Mouse (Mus musculus): Measurements from ENCODE around the gene Tm2d3. TPM values are rescaled to one million over a fixed set of nuclear protein-coding genes. Genes with fewer than 3 reads are reported as not detected.

Gene Tm2d3
- total RNA-seq, 2 experiments from 2014 or later = 32.7 to 38.8 TPM

GRCm38 (mm10) chr7:65702076-65702475, 11.1 kb downstream of the Tm2d3 start:
- no peak for DNase-seq (ENCODE audit: low spot score in 2 of 2)

- peak; percentile 74 to 81 for DNase-seq (ENCODE audit: low spot score in 2 of 2)
These were observed 13.9 kb downstream of the Tm2d3 start for GRCm38 (mm10) chr7:65704818-65705242.

GRCm38 (mm10) chr7:65708506-65708905, 17.5 kb downstream of the Tm2d3 start:
- DNase-seq (ENCODE audit: low spot score in 2 of 2) = no peak

GRCm38 (mm10) chr7:65710301-65710700, 19.3 kb downstream of the Tm2d3 start:
- DNase-seq (ENCODE audit: low spot score in 2 of 2) = no peak

GRCm38 (mm10) chr7:65713782-65714181, 22.8 kb downstream of the Tm2d3 start:
- no peak for DNase-seq (ENCODE audit: low spot score in 2 of 2)

- no peak for DNase-seq (ENCODE audit: low spot score in 2 of 2)
These were observed 23.3 kb downstream of the Tm2d3 start for GRCm38 (mm10) chr7:65714304-65714703.

- peak in 1 of 2 experiments; percentile 12 for DNase-seq (ENCODE audit: low spot score in 2 of 2)
These were observed 43.1 kb downstream of the Tm2d3 start for GRCm38 (mm10) chr7:65734024-65734423.

- DNase-seq (ENCODE audit: low spot score in 2 of 2) = no peak
These were observed 44.3 kb downstream of the Tm2d3 start for GRCm38 (mm10) chr7:65735261-65735660.

GRCm38 (mm10) chr7:65737286-65738040, 46.5 kb downstream of the Tm2d3 start:
- DNase-seq (ENCODE audit: low spot score in 2 of 2) = no peak

GRCm38 (mm10) chr7:65742857-65743256, 51.9 kb downstream of the Tm2d3 start:
- DNase-seq (ENCODE audit: low spot score in 2 of 2) = no peak

GRCm38 (mm10) chr7:65747990-65748955, 57.3 kb downstream of the Tm2d3 start:
- no peak for DNase-seq (ENCODE audit: low spot score in 2 of 2)

Other genes with a start within 250 kb of the Tm2d3 start
- 100 to 1,000 TPM; 126 to 134 TPM for gene Tjp1, start 163.4 kb upstream of the Tm2d3 start, total RNA-seq (2021)
- gene Tarsl2, start 46.3 kb upstream of the Tm2d3 start, total RNA-seq (2021) = 10 to 100 TPM; 37.4 to 39.6 TPM
- gene Pcsk6, start 170.6 kb downstream of the Tm2d3 start, total RNA-seq (2021) = 10 to 100 TPM; 11.5 to 15.6 TPM

All from layer of hippocampus, postnatal 14 days (tissue).